Mouse (Mus musculus) erythroblast, embryonic 14.5 days (primary cell): ENCODE data around the gene Tmem30a.

ENCODE experiments used
- GATA1 ChIP-seq: IDR thresholded peaks from 2 replicates; pipeline ENCODE4 v1.6.1; 2012; ENCODE audit warnings: low read length, inconsistent platforms, mixed read lengths
- TAL1 ChIP-seq: IDR thresholded peaks from 3 replicates; pipeline ENCODE4 v1.6.1; 2012; ENCODE audit warnings: low read length, inconsistent platforms, mixed read lengths

DNA sequence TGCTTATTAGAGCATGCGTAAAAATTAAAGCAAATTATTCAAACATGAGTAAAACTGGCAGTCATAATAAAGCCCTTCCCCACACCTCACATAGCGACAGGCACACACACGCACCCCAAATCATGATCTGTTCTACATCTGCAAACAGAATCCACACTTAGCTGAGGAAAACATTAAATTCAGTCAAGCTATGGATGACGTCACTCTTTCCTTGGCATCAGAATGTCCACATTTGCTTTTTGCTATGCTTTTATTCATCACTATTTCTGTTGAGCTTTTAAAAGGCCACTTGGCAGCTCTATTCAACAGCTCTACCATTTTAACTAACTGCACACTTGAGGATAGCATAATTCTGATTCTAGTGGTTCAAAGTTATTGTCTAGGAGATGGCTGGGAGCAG lies 21.3 kb upstream of the Tmem30a start:
- TF ChIP-seq GATA1 (no peak), TAL1 (no peak)
